Mouse (Mus musculus) layer of hippocampus, adult 11-12 months (tissue): ENCODE measurements around the gene Abhd14b.

Source experiments
- DNase-seq: peaks from one replicate; pipeline ENCODE4 v3.0.0; 2022; ENCODE audit warnings: low spot score

Gene Abhd14b

DNA sequence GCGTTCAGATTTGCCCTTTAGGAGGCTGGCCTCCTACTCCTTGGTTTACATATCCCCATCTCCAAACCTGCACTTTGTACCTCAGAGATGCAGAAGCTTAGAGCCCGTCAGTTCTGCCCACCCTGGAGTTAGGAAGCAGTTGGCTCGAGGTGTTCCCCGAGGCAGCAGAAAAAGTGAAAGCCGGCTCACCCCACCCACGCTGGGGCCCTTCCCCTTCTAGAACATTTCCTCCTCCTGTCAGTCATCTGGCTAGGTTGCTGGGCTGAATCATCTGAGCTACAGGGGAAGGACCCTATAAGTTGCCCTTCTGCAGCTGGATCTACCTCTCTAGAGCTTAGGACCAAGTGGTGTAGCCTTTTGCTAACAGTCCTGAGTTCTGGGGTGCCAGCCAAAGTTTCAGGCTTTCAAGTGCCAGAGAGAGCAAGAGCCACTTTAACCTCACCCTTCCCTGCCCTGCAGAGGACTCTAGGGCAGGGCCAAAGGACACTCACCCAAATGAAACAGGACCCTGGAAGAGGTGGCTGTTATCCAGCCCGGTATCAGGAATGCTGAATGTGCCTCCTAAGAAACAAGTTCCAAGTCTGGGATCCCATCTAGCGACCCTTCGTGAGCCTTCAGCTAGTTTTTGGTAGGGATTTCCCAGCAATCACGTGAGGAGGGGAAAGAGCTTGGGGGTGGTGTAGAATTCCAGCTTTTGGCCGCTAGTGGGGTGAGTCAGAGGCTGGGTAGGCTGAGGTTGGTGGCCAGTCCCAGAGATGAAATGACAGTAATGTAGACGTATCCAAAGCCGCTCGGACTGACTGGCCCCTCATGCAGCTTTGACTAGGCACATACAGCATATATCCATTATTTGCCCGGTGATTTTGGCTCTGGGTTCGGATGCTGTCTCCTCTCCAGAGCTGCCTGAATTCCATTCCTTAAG, 29.0 kb downstream of the Abhd14b start:
- DNase-seq = peak; percentile 34

DNA sequence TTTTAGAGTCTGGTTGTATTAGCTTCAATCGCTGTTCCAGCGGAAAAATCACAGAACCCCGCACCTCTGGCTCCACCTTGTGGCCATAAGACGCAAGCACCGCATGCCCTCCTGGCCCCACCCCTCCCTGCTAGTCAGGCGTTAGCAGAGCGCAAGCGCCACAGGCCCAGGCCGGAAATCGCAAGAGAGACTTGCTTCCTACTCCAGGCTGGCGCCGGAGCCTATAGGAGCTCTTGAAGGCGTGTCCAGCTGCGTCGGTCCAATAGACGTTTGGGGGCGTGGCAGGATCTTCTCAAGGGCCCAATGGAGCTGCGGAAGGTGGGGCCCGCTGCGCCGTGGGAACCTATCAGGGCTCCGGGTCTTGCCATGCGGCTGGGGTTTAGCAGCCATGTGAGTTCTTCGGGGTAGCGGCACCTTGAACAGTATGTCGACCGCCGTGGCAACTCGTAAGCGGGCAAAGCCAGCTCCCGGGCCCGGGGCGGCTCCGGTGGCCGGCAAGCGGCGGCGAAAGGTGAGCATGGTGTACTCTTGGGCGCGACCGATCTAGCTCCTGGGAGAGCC, 29.7 kb downstream of the Abhd14b start, which contains the start of gene Parp3:
Gene Parp3 (minus strand): TSS at position 26 of the 561 bp plus-strand sequence.
- DNase-seq = peak; percentile 100

DNA sequence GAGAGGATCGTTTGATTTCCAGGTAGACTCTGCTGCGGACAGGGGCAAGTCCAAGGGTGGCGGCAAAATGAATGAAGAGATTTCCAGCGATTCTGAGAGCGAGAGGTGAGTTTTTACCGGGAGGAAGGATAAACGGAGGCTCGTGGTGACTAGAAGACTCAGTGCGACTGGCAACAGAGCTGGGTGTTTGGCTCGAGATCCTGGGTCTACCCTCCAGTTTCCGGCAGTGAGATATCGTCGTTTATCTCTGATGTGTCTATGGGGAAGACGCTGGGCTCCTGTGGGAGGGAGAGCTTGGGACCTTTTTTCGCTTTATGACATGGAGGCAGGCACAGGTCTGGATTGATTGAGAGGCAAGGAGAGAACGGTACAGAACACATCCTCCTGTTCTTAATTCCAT, 30.4 kb downstream of the Abhd14b start:
- no peak for DNase-seq

DNA sequence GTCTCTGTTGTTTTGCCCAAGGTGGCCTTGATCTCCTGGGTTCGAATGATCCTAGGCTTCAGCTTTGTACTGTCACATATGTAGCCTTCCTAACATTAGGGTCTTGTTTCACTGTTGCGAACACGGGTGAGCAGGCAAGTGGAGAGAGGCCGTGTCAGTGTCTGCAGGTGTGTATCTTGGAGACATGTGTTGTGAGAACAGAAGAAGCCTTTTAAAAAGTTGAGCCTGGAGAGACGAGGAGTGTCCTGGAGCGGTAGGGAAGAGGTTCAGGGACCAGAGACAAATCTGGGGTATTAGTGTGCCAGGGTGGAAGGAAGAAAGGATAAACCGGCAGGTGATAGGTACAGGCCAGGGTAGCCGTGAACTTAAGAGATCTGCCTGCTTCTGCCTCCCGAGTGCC, 30.8 kb downstream of the Abhd14b start:
- peak; percentile 2 for DNase-seq

- DNase-seq = no peak
These were observed 33.3 kb downstream of the Abhd14b start for GRCm38 (mm10) chr9:106480541-106480940.

- DNase-seq = peak; percentile 2
These were observed 33.8 kb downstream of the Abhd14b start for GRCm38 (mm10) chr9:106481075-106481474.

GRCm38 (mm10) chr9:106481676-106482075, 34.4 kb downstream of the Abhd14b start:
- peak; percentile 5 for DNase-seq

DNA sequence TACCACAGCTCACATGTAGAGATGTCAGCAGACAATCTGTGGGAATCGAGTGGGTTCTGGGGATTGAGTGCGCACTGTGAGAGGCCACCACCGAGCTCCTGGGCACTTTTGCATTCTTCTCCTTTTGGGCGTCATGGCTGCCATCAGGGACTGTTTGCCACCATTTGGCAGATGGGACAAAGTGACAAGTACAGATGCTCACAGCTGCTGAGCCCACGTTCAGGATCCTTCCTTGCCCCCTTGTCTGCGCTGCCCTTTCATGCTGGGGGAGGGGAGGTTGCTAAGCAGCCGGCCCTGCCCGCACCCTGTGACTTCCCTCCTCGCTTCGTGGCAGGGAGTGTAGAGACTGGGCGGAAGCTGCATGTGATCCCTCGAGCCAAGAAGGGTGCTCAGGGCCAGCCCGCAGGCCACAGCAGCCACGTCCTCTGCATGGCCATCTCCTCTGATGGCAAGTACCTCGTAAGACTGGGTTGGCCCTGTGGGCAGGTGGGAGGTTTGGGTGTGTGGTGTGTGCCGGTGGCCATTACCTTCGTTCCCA, 35.4 kb downstream of the Abhd14b start:
- DNase-seq = peak; percentile 2

DNA sequence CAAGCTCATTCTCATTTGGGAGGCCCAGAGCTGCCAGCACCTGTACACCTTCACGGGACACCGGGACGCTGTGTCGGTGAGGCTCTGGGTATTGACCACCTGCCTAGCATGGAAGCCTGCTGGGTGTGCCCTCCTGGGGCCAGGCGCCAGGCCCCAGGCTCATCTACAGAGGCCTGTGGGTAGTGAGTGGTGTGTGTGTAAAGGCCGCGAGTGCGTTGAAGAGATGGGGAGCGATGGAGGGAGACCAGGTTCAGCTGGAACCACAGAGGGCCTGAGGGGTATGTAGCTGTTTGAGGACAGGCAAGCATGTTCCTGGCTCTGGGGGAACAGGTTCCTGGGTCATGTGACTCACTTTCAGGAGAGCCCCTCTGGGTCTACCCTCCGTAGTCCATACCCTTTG, 35.9 kb downstream of the Abhd14b start:
- DNase-seq = peak; percentile 2

- peak; percentile 5 for DNase-seq
These were observed 36.3 kb downstream of the Abhd14b start for GRCm38 (mm10) chr9:106483606-106484005.

DNA sequence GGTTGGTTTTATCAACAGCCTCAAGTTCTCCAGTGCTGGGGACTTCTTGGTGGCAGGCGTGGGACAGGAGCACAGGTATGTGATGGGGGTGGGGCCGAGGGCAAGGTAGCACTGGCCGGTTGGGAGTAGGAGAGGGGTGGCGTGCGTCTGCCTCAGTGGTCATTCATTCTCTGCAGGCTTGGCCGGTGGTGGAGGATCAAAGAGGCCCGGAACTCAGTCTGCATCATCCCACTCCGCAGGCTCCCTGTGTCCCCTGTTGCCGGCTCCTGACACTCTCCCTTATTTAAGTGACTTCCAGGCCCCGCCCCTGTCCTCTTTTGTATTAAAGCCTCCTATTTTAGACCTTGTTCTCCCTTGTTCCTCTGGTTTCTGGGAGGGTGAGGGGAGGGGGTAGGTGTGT, 37.8 kb downstream of the Abhd14b start:
- DNase-seq = peak; percentile 2

DNA sequence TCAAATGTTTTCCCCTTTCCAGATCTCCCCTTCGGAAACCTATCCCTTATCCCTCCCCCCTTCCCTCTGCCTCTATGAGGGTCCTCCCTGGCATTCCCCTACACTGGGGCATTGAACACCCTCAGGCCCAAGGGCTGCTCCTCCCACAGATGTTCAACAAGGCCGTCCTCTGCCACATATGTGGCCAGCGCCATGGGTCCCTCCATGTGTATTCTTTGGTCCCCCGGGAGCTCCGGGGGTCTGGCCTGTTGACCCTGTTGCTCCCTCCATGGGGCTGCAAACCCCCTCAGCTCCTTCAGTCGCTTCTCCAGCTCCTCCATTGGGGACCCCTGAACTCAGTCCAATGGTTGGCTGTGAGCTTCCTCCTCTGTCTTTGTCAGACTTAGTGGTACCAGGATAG, 40.3 kb downstream of the Abhd14b start:
- DNase-seq = peak; percentile 0

DNA sequence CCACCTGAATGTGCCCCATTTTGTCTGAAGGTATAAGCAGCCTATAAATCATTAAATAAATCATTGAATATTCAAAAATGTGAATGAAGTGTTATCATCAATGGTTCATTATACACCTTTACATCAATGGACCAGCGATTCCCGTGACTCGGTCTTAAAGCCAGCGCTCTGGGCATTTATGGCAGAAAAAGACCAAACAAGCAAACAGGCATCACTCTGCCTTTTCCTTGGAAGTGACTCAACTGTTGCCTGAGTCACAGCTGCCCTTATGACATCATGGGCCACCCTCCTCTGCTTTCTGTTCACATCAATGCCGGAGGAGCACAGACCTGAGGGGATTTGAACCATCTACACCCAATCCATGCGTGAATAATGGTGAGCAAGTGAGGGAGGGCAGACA, 52.4 kb downstream of the Abhd14b start, which contains the start of gene Iqcf1:
Gene Iqcf1 (plus strand): TSS at position 301 of the 400 bp plus-strand sequence.
- no peak for DNase-seq

GRCm38 (mm10) chr9:106501846-106502245, 54.6 kb downstream of the Abhd14b start:
- DNase-seq = no peak
